Mouse (Mus musculus): Measurements from ENCODE around the gene Tapbp.
"Not testable (repeated sequence)": the region's sequence is repeated elsewhere in the genome, so short reads cannot be mapped to it uniquely, and the experiment has no call there.

The Tapbp gene

GRCm38 (mm10) chr17:33904835-33905234, 10.9 kb upstream of the Tapbp start, which contains the start of gene Platr17:
Gene Platr17, plus strand, starts transcription at chr17:33905135.
- DNase-seq, result not testable (repeated sequence)

- no peak for DNase-seq
Measured at GRCm38 (mm10) chr17:33908331-33909076, 7.2 kb upstream of the Tapbp start.

GRCm38 (mm10) chr17:33909077-33909868, 6.4 kb upstream of the Tapbp start, which contains the start of gene Daxx:
Gene Daxx, plus strand, starts transcription at chr17:33909414.
- DNase-seq, result peak; percentile 99

- no peak for DNase-seq
Measured at GRCm38 (mm10) chr17:33909869-33910250, 5.8 kb upstream of the Tapbp start.

GRCm38 (mm10) chr17:33910346-33911051, 5.2 kb upstream of the Tapbp start:
- DNase-seq, result no peak

GRCm38 (mm10) chr17:33911052-33911812, 4.5 kb upstream of the Tapbp start:
- no peak for DNase-seq

- no peak for DNase-seq
Measured at GRCm38 (mm10) chr17:33911813-33912414, 3.8 kb upstream of the Tapbp start.

GRCm38 (mm10) chr17:33913264-33913663, 2.4 kb upstream of the Tapbp start:
- no peak for DNase-seq

- no peak for DNase-seq
Measured at GRCm38 (mm10) chr17:33913905-33914304, 1.8 kb upstream of the Tapbp start.

GRCm38 (mm10) chr17:33914969-33915391, 719 bp upstream of the Tapbp start:
- no peak for DNase-seq

GRCm38 (mm10) chr17:33916294-33916693, 595 bp downstream of the Tapbp start:
- DNase-seq, result no peak

- DNase-seq, result peak; percentile 41
Measured at GRCm38 (mm10) chr17:33916847-33917655, 1.4 kb downstream of the Tapbp start.

GRCm38 (mm10) chr17:33917656-33918292, 2.1 kb downstream of the Tapbp start:
- no peak for DNase-seq

GRCm38 (mm10) chr17:33918293-33919203, 2.8 kb downstream of the Tapbp start:
- no peak for DNase-seq

- DNase-seq, result peak; percentile 91
Measured at GRCm38 (mm10) chr17:33919351-33920281, 3.9 kb downstream of the Tapbp start.

- peak; percentile 82 for DNase-seq
Measured at GRCm38 (mm10) chr17:33920282-33921097, 4.8 kb downstream of the Tapbp start.

- no peak for DNase-seq
Measured at GRCm38 (mm10) chr17:33921361-33921760, 5.7 kb downstream of the Tapbp start.
